Mouse (Mus musculus): Measurements from ENCODE around the gene A430005L14Rik.

A430005L14Rik gene

GRCm38 (mm10) chr4:153974431-153975291 is 17.6 kb downstream of the A430005L14Rik start, which contains the start of the genes Dffb and Cep104:
TSS of gene Dffb (minus strand) at chr4:153975126.
TSS of gene Cep104 (plus strand) at chr4:153975194.
- DNase-seq (ENCODE audit: low spot score) = peak; percentile 86

- DNase-seq (ENCODE audit: low spot score) = no peak
Observed at GRCm38 (mm10) chr4:153975292-153975662, 18.2 kb downstream of the A430005L14Rik start.

GRCm38 (mm10) chr4:153975768-153976167 is 18.7 kb downstream of the A430005L14Rik start:
- no peak for DNase-seq (ENCODE audit: low spot score)

GRCm38 (mm10) chr4:153979243-153979642 is 22.2 kb downstream of the A430005L14Rik start:
- DNase-seq (ENCODE audit: low spot score) = no peak

GRCm38 (mm10) chr4:153980470-153980869 is 23.4 kb downstream of the A430005L14Rik start:
- DNase-seq (ENCODE audit: low spot score) = no peak

GRCm38 (mm10) chr4:153992715-153993114 is 35.7 kb downstream of the A430005L14Rik start:
- no peak for DNase-seq (ENCODE audit: low spot score)

- no peak for DNase-seq (ENCODE audit: low spot score)
Observed at GRCm38 (mm10) chr4:153993505-153993904, 36.5 kb downstream of the A430005L14Rik start.

- no peak for DNase-seq (ENCODE audit: low spot score)
Observed at GRCm38 (mm10) chr4:154005488-154005887, 48.5 kb downstream of the A430005L14Rik start.

- no peak for DNase-seq (ENCODE audit: low spot score)
Observed at GRCm38 (mm10) chr4:154006264-154006663, 49.2 kb downstream of the A430005L14Rik start.

- no peak for DNase-seq (ENCODE audit: low spot score)
Observed at GRCm38 (mm10) chr4:154007759-154008158, 50.7 kb downstream of the A430005L14Rik start.

- DNase-seq (ENCODE audit: low spot score) = no peak
Observed at GRCm38 (mm10) chr4:154010907-154011645, 54.0 kb downstream of the A430005L14Rik start.

Data from T-cell, adult 2 months (primary cell).